Mouse (Mus musculus): Measurements from ENCODE around the gene Mip. TPM values are rescaled to one million over a fixed set of nuclear protein-coding genes. Genes with fewer than 3 reads are reported as not detected.
"Not testable (repeated sequence)": the region's sequence is repeated elsewhere in the genome, so short reads cannot be mapped to it uniquely, and the experiment has no call there.

Gene Mip
- total RNA-seq, 1 experiment from 2014 or later, result 0.69 TPM

DNA sequence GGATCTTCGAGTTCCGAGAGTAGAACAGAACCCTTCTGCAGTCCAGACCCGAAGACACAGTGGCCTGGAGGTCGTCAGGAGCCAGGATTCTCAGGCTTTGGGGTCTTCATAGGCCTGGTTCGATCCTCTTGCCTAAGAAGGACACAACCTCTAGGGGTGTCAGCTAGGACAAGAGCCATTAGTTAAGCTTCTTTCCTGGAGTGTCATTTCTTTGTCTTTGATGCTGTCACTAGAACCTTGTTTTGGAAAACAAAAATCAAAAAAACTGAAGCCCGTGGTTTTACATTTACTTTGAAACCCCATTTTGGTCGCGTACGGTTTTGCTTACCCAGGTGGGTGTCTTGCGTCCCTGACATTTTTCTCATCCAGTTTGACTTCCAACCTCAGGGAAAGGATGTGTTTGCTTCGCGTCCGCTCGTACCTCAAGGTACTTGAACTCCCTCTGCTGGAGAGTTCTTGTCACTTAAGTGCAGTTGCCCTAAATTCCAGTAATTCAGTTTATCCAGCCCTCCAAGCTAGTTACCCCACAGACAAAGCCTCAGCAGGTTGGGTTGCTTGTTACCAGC lies 6.9 kb downstream of the Mip start:
- ATAC-seq (replicated peaks in 1 of 2; ENCODE audit: insufficient read depth in 1 of 2, low FRiP score in 2 of 2, low TSS enrichment in 1 of 2, low read depth in 1 of 2, poor library complexity in 2 of 2, severe bottlenecking in 2 of 2), result peak; percentile 61 to 66

DNA sequence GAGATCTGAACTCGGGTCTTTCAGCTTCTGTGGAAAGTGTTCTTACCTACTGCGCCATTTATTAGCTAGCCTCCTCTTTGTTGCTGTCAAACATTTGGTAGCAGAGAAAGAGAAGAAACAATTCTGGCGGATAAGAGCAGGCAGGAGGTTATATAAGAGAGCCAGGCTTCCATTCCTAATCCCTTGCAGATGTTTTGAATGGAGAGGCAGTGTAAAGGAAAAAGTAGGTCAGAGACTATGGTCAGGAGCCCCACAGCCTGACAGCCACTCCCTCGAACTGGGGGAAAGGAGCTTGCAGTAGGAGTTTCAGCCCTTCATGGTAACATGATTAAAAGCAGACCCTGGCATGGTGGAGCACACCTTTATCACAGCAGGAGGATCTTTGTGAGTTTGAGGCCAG lies 10.7 kb downstream of the Mip start:
- ATAC-seq (replicated peaks in 1 of 2; ENCODE audit: insufficient read depth in 1 of 2, low FRiP score in 2 of 2, low TSS enrichment in 1 of 2, low read depth in 1 of 2, poor library complexity in 2 of 2, severe bottlenecking in 2 of 2), result no peak

DNA sequence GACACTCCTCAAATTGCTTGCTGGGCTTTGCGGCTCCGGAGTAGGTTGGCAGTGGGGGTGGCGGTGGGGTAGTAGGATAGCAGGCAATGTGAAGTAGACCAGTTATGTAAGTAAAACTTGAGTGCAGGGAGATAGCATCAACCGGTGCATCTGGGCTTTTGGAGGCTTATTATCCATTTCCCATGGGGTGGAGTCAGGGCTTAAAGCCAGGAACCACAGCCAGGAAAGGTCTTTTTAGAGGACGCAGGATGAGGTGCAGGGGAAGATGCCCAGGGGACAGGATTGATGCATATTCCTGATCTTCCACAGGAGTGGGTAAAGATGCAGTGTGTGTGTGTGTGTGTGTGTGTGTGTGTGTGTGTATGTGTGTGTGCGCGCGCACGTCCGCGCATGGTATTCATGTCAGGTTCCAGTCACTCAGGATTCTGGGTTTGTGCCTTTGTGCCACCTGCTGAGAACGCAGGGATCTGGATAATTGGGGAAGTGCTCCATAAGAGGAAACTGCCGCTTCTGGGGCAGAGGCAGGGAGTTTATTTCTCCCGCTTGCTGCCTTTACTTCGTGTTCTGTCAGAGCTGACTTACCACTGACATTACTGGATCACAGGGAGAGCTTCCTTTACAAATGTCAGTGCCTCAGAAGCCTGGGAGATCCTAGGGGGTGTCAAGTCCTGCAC lies 12.3 kb downstream of the Mip start:
- no peak for ATAC-seq (replicated peaks in 1 of 2; ENCODE audit: insufficient read depth in 1 of 2, low FRiP score in 2 of 2, low TSS enrichment in 1 of 2, low read depth in 1 of 2, poor library complexity in 2 of 2, severe bottlenecking in 2 of 2)

DNA sequence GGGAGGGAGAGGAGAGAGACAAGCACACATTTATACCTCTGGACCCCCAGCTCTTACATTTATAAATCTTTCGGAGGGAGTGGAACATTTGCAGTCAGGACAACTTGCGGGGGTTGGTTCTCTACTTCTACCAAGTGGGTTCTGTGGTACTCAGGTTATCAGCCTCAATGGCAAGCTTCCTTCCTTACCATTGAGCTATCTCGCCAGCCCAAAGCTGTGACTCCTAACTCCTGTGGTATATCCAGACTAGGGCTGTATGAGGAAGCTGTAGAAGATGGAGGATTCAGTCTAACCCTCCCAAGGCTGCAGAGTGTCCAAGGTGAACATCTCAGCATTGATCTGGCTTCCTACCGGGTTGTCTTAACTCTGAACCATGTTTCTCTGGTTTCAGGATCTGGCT lies 13.5 kb downstream of the Mip start:
- ATAC-seq (replicated peaks in 1 of 2; ENCODE audit: insufficient read depth in 1 of 2, low FRiP score in 2 of 2, low TSS enrichment in 1 of 2, low read depth in 1 of 2, poor library complexity in 2 of 2, severe bottlenecking in 2 of 2), result no peak

DNA sequence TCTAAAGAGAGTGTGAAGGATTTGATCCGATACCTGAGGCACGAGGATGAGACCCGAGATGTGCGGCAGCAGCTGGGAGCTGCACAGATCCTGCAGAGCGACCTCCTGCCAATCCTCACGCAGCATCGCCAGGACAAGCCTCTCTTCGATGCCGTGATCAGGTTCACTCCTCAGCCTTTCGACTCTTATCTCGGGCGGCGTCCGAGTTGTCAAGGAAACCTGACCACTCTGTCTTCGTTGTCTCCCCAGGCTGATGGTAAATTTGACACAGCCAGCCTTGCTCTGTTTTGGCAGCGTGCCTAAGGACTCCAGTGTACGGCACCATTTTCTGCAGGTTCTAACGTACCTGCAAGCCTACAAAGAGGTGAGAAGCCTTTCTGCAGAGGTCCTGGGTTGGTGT lies 14.5 kb downstream of the Mip start:
- 0 out of 4 replicates have a peak, but pooled peaks of 1 of the 2 experiments have one; percentile 17 for ATAC-seq (replicated peaks in 1 of 2; ENCODE audit: insufficient read depth in 1 of 2, low FRiP score in 2 of 2, low TSS enrichment in 1 of 2, low read depth in 1 of 2, poor library complexity in 2 of 2, severe bottlenecking in 2 of 2)

DNA sequence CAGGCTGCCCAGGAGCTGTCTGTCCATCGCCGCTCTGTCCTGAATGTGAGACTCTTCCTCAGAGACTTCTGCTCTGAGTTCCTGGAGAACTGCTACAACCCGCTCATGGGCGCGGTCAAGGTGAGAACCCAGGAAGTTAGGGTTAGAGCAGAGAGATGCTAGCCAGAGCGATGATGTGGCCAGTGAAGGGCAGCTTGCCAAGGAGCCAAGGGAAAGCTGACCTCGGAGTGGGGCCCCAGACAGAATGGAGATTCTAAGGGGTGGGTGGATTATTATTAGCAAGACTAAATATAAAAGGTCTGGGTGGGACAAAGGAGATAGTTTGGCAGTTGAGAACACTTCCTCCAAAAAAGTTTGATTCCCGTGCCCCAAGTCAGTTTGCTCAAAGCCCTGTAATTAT lies 17.6 kb downstream of the Mip start:
- ATAC-seq (replicated peaks in 1 of 2; ENCODE audit: insufficient read depth in 1 of 2, low FRiP score in 2 of 2, low TSS enrichment in 1 of 2, low read depth in 1 of 2, poor library complexity in 2 of 2, severe bottlenecking in 2 of 2), result no peak

DNA sequence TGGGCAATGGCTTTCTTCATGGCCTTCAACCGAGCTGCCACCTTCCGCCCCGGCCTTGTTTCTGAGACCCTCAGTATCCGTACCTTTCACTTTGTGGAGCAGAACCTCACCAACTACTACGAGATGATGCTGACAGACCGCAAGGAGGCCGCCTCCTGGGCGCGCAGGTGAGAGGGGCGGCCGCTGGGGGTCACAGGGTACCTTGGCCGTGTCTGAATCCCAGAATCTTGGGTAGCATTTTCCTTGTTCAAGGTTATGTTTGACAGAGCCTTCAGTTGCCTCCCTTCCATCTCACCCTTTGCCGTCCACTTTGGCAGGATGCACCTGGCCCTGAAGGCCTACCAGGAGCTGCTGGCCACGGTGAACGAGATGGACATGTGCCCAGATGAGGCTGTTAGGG lies 18.5 kb downstream of the Mip start:
- no peak for ATAC-seq (replicated peaks in 1 of 2; ENCODE audit: insufficient read depth in 1 of 2, low FRiP score in 2 of 2, low TSS enrichment in 1 of 2, low read depth in 1 of 2, poor library complexity in 2 of 2, severe bottlenecking in 2 of 2)

DNA sequence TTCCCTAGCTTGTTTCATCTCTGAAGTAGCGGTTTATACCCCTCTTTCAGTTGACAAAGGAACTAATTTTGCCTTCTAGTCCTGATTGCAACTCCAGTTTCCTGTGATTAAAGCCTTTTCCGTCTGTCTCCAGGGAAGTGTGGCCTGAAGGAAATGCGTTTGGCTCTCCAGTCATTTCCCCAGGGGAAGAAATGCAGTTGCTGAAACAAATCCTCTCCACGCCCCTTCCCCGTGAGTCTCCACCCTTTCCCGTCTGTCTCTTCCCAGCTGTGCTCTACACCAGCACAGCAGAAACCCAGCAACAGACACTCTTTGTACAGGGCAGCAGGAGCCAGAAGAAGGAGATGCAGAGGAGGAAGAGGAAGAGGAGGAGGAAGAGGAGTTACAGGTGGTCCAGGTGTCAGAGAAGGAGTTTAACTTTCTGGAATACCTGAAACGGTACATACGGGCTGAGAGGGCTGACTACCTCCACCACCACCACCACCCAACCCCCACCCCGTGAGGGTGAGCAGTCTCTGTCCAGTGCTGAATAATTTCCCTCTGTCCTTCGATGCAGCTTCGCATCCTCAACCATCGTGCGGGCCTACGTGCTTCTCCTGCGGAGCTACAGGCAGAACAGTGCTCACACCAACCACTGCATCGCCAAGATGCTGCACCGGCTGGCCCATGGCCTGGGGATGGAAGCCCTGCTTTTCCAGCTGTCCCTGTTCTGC lies 21.5 kb downstream of the Mip start:
- no peak for ATAC-seq (replicated peaks in 1 of 2; ENCODE audit: insufficient read depth in 1 of 2, low FRiP score in 2 of 2, low TSS enrichment in 1 of 2, low read depth in 1 of 2, poor library complexity in 2 of 2, severe bottlenecking in 2 of 2)

DNA sequence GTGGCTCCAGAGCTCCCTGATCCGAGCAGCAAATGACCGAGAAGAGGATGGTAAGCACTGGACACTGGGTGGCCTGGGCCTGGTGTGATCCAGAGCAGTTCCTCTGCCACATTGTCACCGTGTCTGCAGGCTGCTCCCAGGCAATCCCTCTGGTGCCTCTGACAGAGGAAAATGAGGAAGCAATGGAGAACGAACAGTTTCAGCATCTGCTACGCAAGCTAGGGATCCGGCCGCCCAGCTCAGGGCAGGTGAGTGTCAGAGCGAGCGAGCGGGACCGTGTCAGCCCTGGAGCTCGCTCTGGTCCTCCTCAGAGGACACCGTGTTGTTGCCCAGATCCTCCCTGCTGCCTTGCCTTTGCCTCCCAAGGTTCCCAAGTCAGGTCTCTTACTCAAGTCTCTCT lies 24.9 kb downstream of the Mip start:
- ATAC-seq (replicated peaks in 1 of 2; ENCODE audit: insufficient read depth in 1 of 2, low FRiP score in 2 of 2, low TSS enrichment in 1 of 2, low read depth in 1 of 2, poor library complexity in 2 of 2, severe bottlenecking in 2 of 2), result no peak

DNA sequence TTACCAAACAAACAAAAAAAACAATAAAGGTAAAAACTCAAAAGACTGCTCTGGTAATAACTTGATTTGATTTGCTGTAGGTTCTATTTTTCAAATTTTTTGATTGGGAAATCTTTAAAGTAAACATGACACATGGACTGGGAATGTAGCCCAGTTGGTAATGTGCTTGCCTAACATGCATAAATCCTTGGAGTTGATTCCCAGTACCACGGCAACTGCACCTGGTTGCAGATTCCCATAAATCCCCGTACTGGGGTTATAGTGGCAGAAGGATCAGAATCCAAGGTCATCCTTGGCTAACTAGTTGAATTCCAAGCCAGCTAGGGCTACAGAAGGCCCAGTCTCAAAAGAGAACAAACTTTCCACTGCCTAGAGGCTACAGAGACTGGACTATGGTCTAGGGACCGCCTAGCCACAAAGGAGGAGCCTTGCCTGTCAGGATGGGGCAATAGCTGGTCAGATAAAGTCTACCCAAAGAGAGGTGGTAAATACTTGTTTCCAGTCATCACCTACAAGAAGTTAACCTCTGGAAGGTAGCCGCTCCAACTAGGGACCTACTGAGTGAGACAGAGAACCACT lies 28.1 kb downstream of the Mip start, which contains the start of gene Apon:
TSS of gene Apon (plus strand) at position 420 of the 579 bp plus-strand sequence.
- no peak for ATAC-seq (replicated peaks in 1 of 2; ENCODE audit: insufficient read depth in 1 of 2, low FRiP score in 2 of 2, low TSS enrichment in 1 of 2, low read depth in 1 of 2, poor library complexity in 2 of 2, severe bottlenecking in 2 of 2)

DNA sequence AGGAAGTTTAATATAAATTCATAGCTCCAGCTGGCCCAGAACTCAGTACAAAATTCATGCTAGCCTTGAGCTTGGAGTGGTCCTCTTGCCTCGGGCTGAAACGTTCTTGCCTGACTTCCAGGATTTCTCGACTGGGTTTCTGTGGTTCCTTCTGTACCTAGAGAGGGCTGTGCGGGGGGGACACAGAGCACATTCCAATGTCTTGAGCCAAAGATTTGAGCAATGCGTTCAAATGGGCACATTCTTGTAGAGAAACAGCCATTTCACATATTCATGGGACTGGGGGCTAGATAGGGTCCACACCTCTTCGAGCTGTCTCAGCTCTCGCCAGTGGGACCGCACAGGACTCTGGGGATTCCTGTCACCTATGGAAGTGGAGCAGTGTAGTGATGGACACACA lies 30.3 kb downstream of the Mip start:
- no peak for ATAC-seq (replicated peaks in 1 of 2; ENCODE audit: insufficient read depth in 1 of 2, low FRiP score in 2 of 2, low TSS enrichment in 1 of 2, low read depth in 1 of 2, poor library complexity in 2 of 2, severe bottlenecking in 2 of 2)

DNA sequence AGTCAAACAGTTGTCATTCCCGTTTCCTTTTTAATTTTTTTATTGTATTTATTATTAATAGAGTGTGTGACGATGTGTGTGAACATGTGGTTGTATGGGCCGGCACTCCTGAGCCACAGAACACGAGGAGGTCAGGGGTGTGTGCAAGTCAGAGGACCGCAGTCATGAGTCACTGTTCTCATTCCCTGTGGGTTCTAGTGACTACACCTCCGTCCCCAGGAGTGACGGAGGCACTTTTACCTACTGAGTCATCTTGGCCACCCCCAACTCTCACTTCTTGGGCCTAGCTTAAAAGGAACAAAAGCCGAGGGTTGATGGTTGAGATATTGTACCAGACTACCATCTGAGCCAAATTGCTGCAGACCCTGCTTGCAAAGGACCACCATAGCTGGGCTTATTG lies 30.7 kb downstream of the Mip start:
- no peak for ATAC-seq (replicated peaks in 1 of 2; ENCODE audit: insufficient read depth in 1 of 2, low FRiP score in 2 of 2, low TSS enrichment in 1 of 2, low read depth in 1 of 2, poor library complexity in 2 of 2, severe bottlenecking in 2 of 2)

DNA sequence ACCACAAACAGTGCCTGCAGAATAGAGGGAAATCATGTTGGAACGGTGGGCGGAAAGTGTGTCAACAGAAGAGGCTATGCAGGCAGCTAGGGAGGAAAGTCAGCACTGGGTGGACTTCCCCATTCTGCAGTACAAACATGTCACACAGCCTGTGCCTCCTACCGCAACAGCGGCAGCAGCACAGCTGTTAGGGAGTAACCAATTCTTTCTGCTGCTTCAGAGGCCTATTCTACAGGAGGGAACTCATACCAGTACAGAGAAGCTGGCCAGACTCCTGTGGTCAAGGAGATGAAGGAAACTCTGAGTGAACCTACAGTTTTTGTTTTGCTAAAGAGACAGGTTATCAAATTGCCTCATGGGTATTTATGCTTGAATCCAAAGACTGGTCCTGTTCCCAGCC lies 33.3 kb downstream of the Mip start:
- peak; percentile 97 to 98 for ATAC-seq (replicated peaks in 1 of 2; ENCODE audit: insufficient read depth in 1 of 2, low FRiP score in 2 of 2, low TSS enrichment in 1 of 2, low read depth in 1 of 2, poor library complexity in 2 of 2, severe bottlenecking in 2 of 2)

DNA sequence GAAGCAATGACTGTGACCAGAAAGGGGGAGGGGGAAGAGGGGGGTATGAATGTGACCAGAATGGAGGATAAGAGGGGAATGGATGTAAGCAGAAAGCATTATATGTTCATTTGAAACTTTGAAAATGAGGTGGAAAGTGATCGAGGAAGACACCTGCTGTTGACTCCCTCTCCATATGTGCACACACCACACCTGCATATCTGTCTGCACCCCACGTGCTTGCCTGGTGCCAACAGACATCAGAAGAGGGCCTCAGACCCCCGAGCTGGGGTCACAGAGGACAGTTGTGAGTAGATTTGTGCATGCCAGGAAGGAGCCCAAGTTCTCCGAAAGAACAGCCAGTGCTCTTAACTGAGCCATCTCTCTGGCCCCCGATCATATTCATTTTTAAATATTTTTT lies 34.3 kb downstream of the Mip start:
- ATAC-seq (replicated peaks in 1 of 2; ENCODE audit: insufficient read depth in 1 of 2, low FRiP score in 2 of 2, low TSS enrichment in 1 of 2, low read depth in 1 of 2, poor library complexity in 2 of 2, severe bottlenecking in 2 of 2), result no peak

DNA sequence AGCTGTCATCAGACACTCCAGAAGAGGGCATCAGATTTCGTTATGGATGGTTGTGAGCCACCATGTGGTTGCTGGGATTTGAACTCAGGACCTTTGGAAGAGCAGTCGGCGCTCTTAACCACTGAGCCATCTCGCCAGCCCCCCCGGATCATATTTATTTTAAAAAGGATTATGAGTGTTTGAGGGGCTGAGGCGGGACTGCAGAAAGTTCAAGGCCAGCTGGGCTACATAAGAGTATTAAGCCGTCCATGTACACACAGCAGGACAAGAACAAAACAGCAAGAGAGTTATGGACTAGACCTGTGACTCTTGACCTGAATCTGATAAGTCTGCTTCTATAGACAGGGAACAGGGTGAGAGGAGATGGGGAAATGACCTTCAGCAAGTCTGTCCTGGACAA lies 34.7 kb downstream of the Mip start:
- not testable (repeated sequence) for ATAC-seq (replicated peaks in 1 of 2; ENCODE audit: insufficient read depth in 1 of 2, low FRiP score in 2 of 2, low TSS enrichment in 1 of 2, low read depth in 1 of 2, poor library complexity in 2 of 2, severe bottlenecking in 2 of 2)

DNA sequence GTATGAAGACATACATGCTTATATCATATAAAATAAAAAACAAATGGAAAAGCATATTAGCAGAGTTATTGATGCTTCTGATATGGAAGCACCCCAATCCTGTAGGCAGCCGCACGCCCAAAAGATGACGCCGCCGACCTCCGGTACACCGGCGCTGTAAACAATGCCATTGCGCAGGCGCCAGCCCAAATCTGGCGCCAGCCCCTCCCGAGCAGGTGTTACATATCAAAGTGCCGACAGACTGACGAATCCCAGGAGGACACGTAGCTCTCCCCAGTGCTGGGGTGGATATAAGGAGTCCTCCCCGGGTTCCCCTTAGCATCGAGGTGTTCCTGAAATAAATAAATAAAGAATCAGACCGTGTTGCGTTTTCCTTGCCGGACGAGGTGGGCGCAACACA lies 36.7 kb downstream of the Mip start:
- no peak for ATAC-seq (replicated peaks in 1 of 2; ENCODE audit: insufficient read depth in 1 of 2, low FRiP score in 2 of 2, low TSS enrichment in 1 of 2, low read depth in 1 of 2, poor library complexity in 2 of 2, severe bottlenecking in 2 of 2)

DNA sequence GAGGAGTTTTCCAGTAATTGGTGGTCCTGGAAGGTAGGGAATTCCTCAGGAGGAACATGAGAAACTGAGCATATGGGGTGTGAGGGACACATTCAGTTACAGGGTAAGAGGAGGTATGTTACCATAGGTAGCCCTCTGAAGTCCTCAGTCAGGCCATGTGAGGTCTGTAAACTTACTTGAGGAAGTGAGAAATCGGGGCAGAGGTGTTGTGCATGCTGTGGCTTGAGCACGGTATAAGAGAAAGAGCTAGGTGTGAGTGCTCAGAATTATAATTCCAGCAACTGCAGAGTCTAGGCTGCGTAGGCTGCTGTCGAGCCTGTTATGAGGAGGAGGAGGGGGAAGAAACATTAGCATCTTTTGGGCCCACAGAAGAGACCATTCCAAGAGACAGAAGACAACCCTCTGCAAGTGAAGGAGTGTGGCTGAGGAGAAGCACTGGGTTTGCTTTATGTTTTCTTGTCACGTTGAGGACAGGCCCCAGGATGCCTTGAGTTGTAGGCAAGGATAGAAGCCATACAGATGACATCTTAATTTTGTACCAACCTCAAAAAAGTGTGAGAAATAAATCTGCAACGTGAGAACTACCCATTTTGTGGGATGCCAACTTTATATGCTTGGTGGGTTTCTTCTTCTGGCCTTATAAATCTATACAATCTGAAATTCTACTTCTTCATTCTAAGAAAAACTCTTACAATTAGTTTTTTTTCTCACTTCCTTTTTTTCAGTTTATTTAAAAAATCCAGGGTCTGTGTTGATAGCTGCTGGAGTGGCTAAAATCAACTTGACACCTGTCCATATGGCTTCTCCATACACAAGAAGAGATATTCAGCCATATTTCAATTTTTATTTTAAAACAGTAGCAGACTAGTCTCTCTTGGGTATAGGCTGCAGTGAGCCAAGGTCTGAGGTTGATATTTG lies 38.0 kb downstream of the Mip start:
- no peak for ATAC-seq (replicated peaks in 1 of 2; ENCODE audit: insufficient read depth in 1 of 2, low FRiP score in 2 of 2, low TSS enrichment in 1 of 2, low read depth in 1 of 2, poor library complexity in 2 of 2, severe bottlenecking in 2 of 2)

Measured in hematopoietic stem cell, adult 5-6 weeks (primary cell).